Mouse (Mus musculus): ENCODE results near the gene Chkb.

Gene Chkb

GRCm38 (mm10) chr15:89399716-89400115 is 30.0 kb downstream of the Chkb start:
- no peak for DNase-seq (ENCODE audit: low spot score)

- DNase-seq (ENCODE audit: low spot score) = no peak
These were observed 31.6 kb downstream of the Chkb start for GRCm38 (mm10) chr15:89398146-89398545.

- DNase-seq (ENCODE audit: low spot score) = no peak
These were observed 32.8 kb downstream of the Chkb start for GRCm38 (mm10) chr15:89396883-89397282.

- no peak for DNase-seq (ENCODE audit: low spot score)
These were observed 39.6 kb downstream of the Chkb start for GRCm38 (mm10) chr15:89390081-89390480.

- DNase-seq (ENCODE audit: low spot score) = no peak
These were observed 42.6 kb downstream of the Chkb start for GRCm38 (mm10) chr15:89387127-89387526.

GRCm38 (mm10) chr15:89384617-89385016 is 45.1 kb downstream of the Chkb start, which contains the start of gene Klhdc7b:
Klhdc7b (plus strand) TSS chr15:89384917.
- DNase-seq (ENCODE audit: low spot score) = no peak

- DNase-seq (ENCODE audit: low spot score) = no peak
These were observed 50.3 kb downstream of the Chkb start for GRCm38 (mm10) chr15:89379429-89379828.

- DNase-seq (ENCODE audit: low spot score) = no peak
These were observed 50.8 kb downstream of the Chkb start, which contains the start of gene Odf3b for GRCm38 (mm10) chr15:89378831-89379401. Odf3b (minus strand) TSS chr15:89379282.

GRCm38 (mm10) chr15:89377938-89378828 is 51.5 kb downstream of the Chkb start:
- no peak for DNase-seq (ENCODE audit: low spot score)

GRCm38 (mm10) chr15:89377362-89377761 is 52.3 kb downstream of the Chkb start:
- DNase-seq (ENCODE audit: low spot score) = no peak

- DNase-seq (ENCODE audit: low spot score) = no peak
These were observed 52.8 kb downstream of the Chkb start, which contains the start of gene Tymp for GRCm38 (mm10) chr15:89376957-89377356. Tymp (minus strand) TSS chr15:89377039.
